Mouse (Mus musculus): ENCODE data around the gene Igfbp1. TPM values are rescaled to one million over a fixed set of nuclear protein-coding genes. Genes with fewer than 3 reads are reported as not detected.

Igfbp1 gene
- 0.10 and 0.24 TPM in 2 replicates for polyA plus RNA-seq (2016; fragmentation: Nextera tagmentation; extraction: Ambion mirVana)

GRCm38 (mm10) chr11:7197491-7197941 lies at the start of gene Igfbp1:
Gene Igfbp1, plus strand, starts transcription at chr11:7197782.
- peak within 1 kb of the TSS; percentile 80 for H3K27ac ChIP-seq
- no peak within 1 kb of the TSS for H3K4me3 ChIP-seq
- WGBS: 42% methylated on average over 12 of the region's 12 CpGs
- peaks cover 32% of the 10 kb centered on the region for H3K4me1 ChIP-seq
- DNase-seq (ENCODE audit: extremely low spot score, low spot score): peak; percentile 43
- no peaks in the 10 kb centered on the region for H3K36me3 ChIP-seq (replicated peaks)
- H3K27me3 ChIP-seq (ENCODE audit: poor library complexity, severe bottlenecking): no peaks in the 10 kb centered on the region; the same call in 1 of the 2 replicates
- no peaks in the 10 kb centered on the region for H3K9me3 ChIP-seq

- Histone ChIP-seq H3K9me3 (no peaks in the 10 kb centered on the region), H3K27ac (no peak overlapping the region), H3K4me1 (no peaks in the 10 kb centered on the region), H3K4me3 (no peak overlapping the region), H3K36me3 (replicated peaks) (no peaks in the 10 kb centered on the region), H3K27me3 (ENCODE audit: poor library complexity, severe bottlenecking) (no peaks in the 10 kb centered on the region)
- no peak for DNase-seq (ENCODE audit: extremely low spot score, low spot score)
- 96% methylated on average over 7 of the region's 7 CpGs for WGBS
Measured at GRCm38 (mm10) chr11:7147945-7148344, 49.6 kb upstream of the Igfbp1 start.

GRCm38 (mm10) chr11:7149471-7149870 lies 48.1 kb upstream of the Igfbp1 start:
- no peaks in the 10 kb centered on the region for H3K4me1 ChIP-seq
- no peak overlapping the region for H3K27ac ChIP-seq
- no peaks in the 10 kb centered on the region for H3K27me3 ChIP-seq (ENCODE audit: poor library complexity, severe bottlenecking)
- H3K4me3 ChIP-seq: no peak overlapping the region
- H3K9me3 ChIP-seq: no peaks in the 10 kb centered on the region
- WGBS: 86% methylated on average over 7 of the region's 7 CpGs
- H3K36me3 ChIP-seq (replicated peaks): no peaks in the 10 kb centered on the region
- no peak for DNase-seq (ENCODE audit: extremely low spot score, low spot score)

- Histone ChIP-seq H3K4me3 (no peak overlapping the region), H3K27ac (no peak overlapping the region), H3K4me1 (no peaks in the 10 kb centered on the region), H3K9me3 (no peaks in the 10 kb centered on the region), H3K27me3 (ENCODE audit: poor library complexity, severe bottlenecking) (no peaks in the 10 kb centered on the region), H3K36me3 (replicated peaks) (no peaks in the 10 kb centered on the region)
- no peak for DNase-seq (ENCODE audit: extremely low spot score, low spot score)
- 95% methylated on average over 8 of the region's 8 CpGs for WGBS
Measured at GRCm38 (mm10) chr11:7150511-7150910, 47.1 kb upstream of the Igfbp1 start.

GRCm38 (mm10) chr11:7152371-7152770 lies 45.2 kb upstream of the Igfbp1 start:
- H3K27ac ChIP-seq: no peak overlapping the region
- no peaks in the 10 kb centered on the region for H3K27me3 ChIP-seq (ENCODE audit: poor library complexity, severe bottlenecking)
- H3K4me3 ChIP-seq: no peak overlapping the region
- no peaks in the 10 kb centered on the region for H3K9me3 ChIP-seq
- H3K4me1 ChIP-seq: no peaks in the 10 kb centered on the region
- DNase-seq (ENCODE audit: extremely low spot score, low spot score): no peak
- WGBS: 95% methylated on average over 12 of the region's 12 CpGs
- no peaks in the 10 kb centered on the region for H3K36me3 ChIP-seq (replicated peaks)

- 89% methylated on average over 8 of the region's 8 CpGs for WGBS
- no peaks in the 10 kb centered on the region for H3K27me3 ChIP-seq (ENCODE audit: poor library complexity, severe bottlenecking)
- H3K36me3 ChIP-seq (replicated peaks): no peaks in the 10 kb centered on the region
- H3K27ac ChIP-seq: no peak overlapping the region
- no peak overlapping the region for H3K4me3 ChIP-seq
- H3K9me3 ChIP-seq: no peaks in the 10 kb centered on the region
- no peaks in the 10 kb centered on the region for H3K4me1 ChIP-seq
- DNase-seq (ENCODE audit: extremely low spot score, low spot score): no peak
Measured at GRCm38 (mm10) chr11:7153081-7153480, 44.5 kb upstream of the Igfbp1 start.

- Histone ChIP-seq H3K36me3 (replicated peaks) (no peaks in the 10 kb centered on the region), H3K27me3 (ENCODE audit: poor library complexity, severe bottlenecking) (no peaks in the 10 kb centered on the region), H3K27ac (no peak overlapping the region), H3K4me1 (peaks cover 15% of the 10 kb centered on the region), H3K4me3 (no peak overlapping the region), H3K9me3 (no peaks in the 10 kb centered on the region)
- no peak for DNase-seq (ENCODE audit: extremely low spot score, low spot score)
- WGBS: 82% methylated on average over 4 of the region's 4 CpGs
Measured at GRCm38 (mm10) chr11:7156427-7156826, 41.2 kb upstream of the Igfbp1 start.

GRCm38 (mm10) chr11:7158196-7158595 lies 39.4 kb upstream of the Igfbp1 start:
- Histone ChIP-seq H3K4me1 (peaks cover 16% of the 10 kb centered on the region), H3K27me3 (ENCODE audit: poor library complexity, severe bottlenecking) (no peaks in the 10 kb centered on the region), H3K27ac (no peak overlapping the region), H3K9me3 (no peaks in the 10 kb centered on the region), H3K36me3 (replicated peaks) (no peaks in the 10 kb centered on the region), H3K4me3 (no peak overlapping the region)
- 91% methylated on average over 6 of the region's 6 CpGs for whole genome bisulfite sequencing
- no peak for DNase-seq (ENCODE audit: extremely low spot score, low spot score)

GRCm38 (mm10) chr11:7160146-7160545 lies 37.4 kb upstream of the Igfbp1 start:
- DNase-seq (ENCODE audit: extremely low spot score, low spot score): no peak
- Histone ChIP-seq H3K9me3 (no peaks in the 10 kb centered on the region), H3K4me1 (peaks cover 23% of the 10 kb centered on the region), H3K36me3 (replicated peaks) (no peaks in the 10 kb centered on the region), H3K27me3 (ENCODE audit: poor library complexity, severe bottlenecking) (no peaks in the 10 kb centered on the region), H3K4me3 (no peak overlapping the region), H3K27ac (peak overlapping the region; percentile 67)
- 88% methylated on average over 6 of the region's 6 CpGs for WGBS

GRCm38 (mm10) chr11:7160637-7161101 lies 36.9 kb upstream of the Igfbp1 start:
- Histone ChIP-seq H3K9me3 (no peaks in the 10 kb centered on the region), H3K27ac (peak overlapping the region; percentile 67), H3K36me3 (replicated peaks) (no peaks in the 10 kb centered on the region), H3K4me1 (peaks cover 23% of the 10 kb centered on the region), H3K27me3 (ENCODE audit: poor library complexity, severe bottlenecking) (no peaks in the 10 kb centered on the region), H3K4me3 (no peak overlapping the region)
- peak; percentile 27 for DNase-seq (ENCODE audit: extremely low spot score, low spot score)
- 59% methylated on average over 4 of the region's 4 CpGs for WGBS

- peak overlapping the region; percentile 67 for H3K27ac ChIP-seq
- 76% methylated on average over 8 of the region's 8 CpGs for WGBS
- peaks cover 23% of the 10 kb centered on the region for H3K4me1 ChIP-seq
- H3K4me3 ChIP-seq: no peak overlapping the region
- no peaks in the 10 kb centered on the region for H3K9me3 ChIP-seq
- no peaks in the 10 kb centered on the region for H3K36me3 ChIP-seq (replicated peaks)
- H3K27me3 ChIP-seq (ENCODE audit: poor library complexity, severe bottlenecking): no peaks in the 10 kb centered on the region
- DNase-seq (ENCODE audit: extremely low spot score, low spot score): peak; percentile 36
Measured at GRCm38 (mm10) chr11:7161502-7162174, 35.9 kb upstream of the Igfbp1 start.

GRCm38 (mm10) chr11:7164416-7164815 lies 33.2 kb upstream of the Igfbp1 start:
- Histone ChIP-seq H3K9me3 (no peaks in the 10 kb centered on the region), H3K36me3 (replicated peaks) (peaks cover under 1% of the 10 kb centered on the region; the same call in 1 of the 2 replicates), H3K27ac (no peak overlapping the region), H3K27me3 (ENCODE audit: poor library complexity, severe bottlenecking) (no peaks in the 10 kb centered on the region), H3K4me1 (peaks cover 23% of the 10 kb centered on the region), H3K4me3 (no peak overlapping the region)
- WGBS: 77% methylated on average over 4 of the region's 4 CpGs
- DNase-seq (ENCODE audit: extremely low spot score, low spot score): no peak

GRCm38 (mm10) chr11:7169645-7170044 lies 27.9 kb upstream of the Igfbp1 start:
- 94% methylated on average over 1 of the region's 1 CpGs for WGBS

More at GRCm38 (mm10) chr11:7169645-7170044, 27.9 kb upstream of the Igfbp1 start:
- Histone ChIP-seq H3K4me1 (no peaks in the 10 kb centered on the region), H3K36me3 (replicated peaks) (peaks cover 7% of the 10 kb centered on the region), H3K27ac (no peak overlapping the region), H3K27me3 (ENCODE audit: poor library complexity, severe bottlenecking) (no peaks in the 10 kb centered on the region), H3K9me3 (no peaks in the 10 kb centered on the region), H3K4me3 (no peak overlapping the region)
- DNase-seq (ENCODE audit: extremely low spot score, low spot score): no peak

All from forebrain, embryonic 10.5 days (tissue).